Mouse (Mus musculus) brain, embryonic 14.5 days (tissue): ENCODE measurements around the gene Ifitm2.

Source experiments
- CTCF ChIP-seq: fragments of 200-500 bp; IDR thresholded peaks from 2 replicates; pipeline ENCODE4 v1.5.1; 2012; ENCODE audit warnings: inconsistent platforms, mild to moderate bottlenecking, moderate library complexity, borderline replicate concordance; ENCODE audit not compliant: insufficient read depth, insufficient read length; ENCODE audit errors: extremely low read depth
- POLR2A ChIP-seq: fragments of 200-500 bp; IDR thresholded peaks from 2 replicates; pipeline ENCODE4 v1.6.1; 2012; ENCODE audit warnings: mild to moderate bottlenecking, inconsistent platforms, borderline replicate concordance; ENCODE audit not compliant: poor library complexity, insufficient read depth, insufficient read length, severe bottlenecking; ENCODE audit errors: extremely low read depth

DNA sequence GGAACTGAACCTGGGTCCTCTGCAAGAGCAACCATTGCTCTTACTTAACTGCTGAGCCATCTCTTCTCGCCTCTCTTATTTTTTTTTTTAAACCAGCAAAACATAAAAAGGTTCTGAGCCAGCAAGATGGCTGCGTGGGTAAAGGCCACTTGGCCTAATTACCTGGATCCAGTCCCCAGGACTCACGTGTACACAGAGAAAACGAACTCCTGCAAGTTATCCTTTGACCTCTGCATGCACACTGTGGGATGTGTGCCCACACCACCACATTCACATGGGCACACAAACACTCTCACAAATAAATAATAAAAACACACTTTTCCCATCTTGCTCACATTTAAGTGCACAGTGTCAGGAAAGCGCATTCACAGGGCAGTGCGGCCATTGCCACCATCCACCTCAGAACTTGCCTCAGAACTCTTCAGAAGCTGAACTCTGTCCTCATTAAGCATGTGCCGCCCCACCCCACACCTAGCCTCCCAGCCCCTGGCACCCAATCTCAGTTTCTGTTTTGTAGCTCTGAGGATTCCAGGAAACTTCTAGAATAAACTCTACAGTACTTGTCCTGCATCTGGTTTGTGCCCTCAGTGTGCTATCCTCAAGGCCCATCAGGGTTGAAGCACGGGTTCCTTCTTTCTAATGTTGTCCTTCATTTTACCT is 41.6 kb downstream of the Ifitm2 start:
- TF ChIP-seq CTCF (no peak), POLR2A (no peak)
